Mouse (Mus musculus) kidney, adult 2 months (tissue): ENCODE measurements at regions not wholly inside any gene's neighbourhood (a gene's known extent, or its start where the extent isn't known, plus 50 kb on each side); places are given as distances from the start of the nearest gene placed in this dataset.

ENCODE experiments used
- DNase-seq: peaks from one replicate; pipeline ENCODE4 v3.0.0; 2021
- H3K27ac ChIP-seq: fragments of 200-500 bp; 2 replicates; pipeline ENCODE4 v1.5.1; 2012; ENCODE audit warnings: low read depth, low read length, control low read depth, inconsistent platforms; ENCODE audit not compliant: insufficient read depth
- H3K27me3 ChIP-seq: fragments of 200-500 bp; replicated peaks from 2 replicates; pipeline ENCODE4 v1.6.1; 2012; ENCODE audit warnings: mild to moderate bottlenecking, moderate library complexity, low read length, inconsistent platforms; ENCODE audit not compliant: control insufficient read depth, insufficient read depth
- H3K36me3 ChIP-seq: fragments of 200-500 bp; 2 replicates; pipeline ENCODE4 v1.6.1; 2012; ENCODE audit warnings: mild to moderate bottlenecking, moderate library complexity, low read length, inconsistent platforms; ENCODE audit not compliant: control insufficient read depth, insufficient read depth
- H3K4me1 ChIP-seq: fragments of 200-500 bp; 2 replicates; pipeline ENCODE4 v1.6.1; 2011; ENCODE audit warnings: low read length; ENCODE audit not compliant: control insufficient read depth, insufficient read depth
- H3K4me3 ChIP-seq: fragments of 200-500 bp; 2 replicates; pipeline ENCODE4 v1.5.1; 2011; ENCODE audit warnings: mild to moderate bottlenecking, low read depth, low read length, control low read depth; ENCODE audit not compliant: insufficient read depth
- CTCF ChIP-seq: fragments of 200-500 bp; conservative IDR thresholded peaks from 2 replicates; pipeline ENCODE4 v1.5.1; 2011; ENCODE audit warnings: low read depth, mild to moderate bottlenecking, control low read depth, low read length, moderate library complexity, mixed read lengths; ENCODE audit not compliant: insufficient read depth, insufficient read length
- POLR2A ChIP-seq: fragments of 200-500 bp; IDR thresholded peaks from one replicate; pipeline ENCODE4 v1.6.1; 2011; ENCODE audit warnings: low read depth, low read length, control low read depth
- WGBS: fragments of 180-500 bp; shearing (Covaris S2); methylation state at CpG from one replicate; pipeline ENCODE4 v1.1.7; 2018; 5-methylcytosine and 5-hydroxymethylcytosine counted together

GRCm38 (mm10) chr13:26267501-26267900 is 502.5 kb downstream of the Hdgfl1 start:
- Histone ChIP-seq H3K4me3 (no peak overlapping the region), H3K4me1 (no peaks in the 10 kb centered on the region), H3K27ac (no peak overlapping the region), H3K36me3 (no peaks in the 10 kb centered on the region), H3K27me3 (no peaks in the 10 kb centered on the region)
- no peak for TF ChIP-seq POLR2A
- no peak for TF ChIP-seq CTCF
- 93% methylated on average over 2 of the region's 2 CpGs for WGBS
- no peak for DNase-seq

GRCm38 (mm10) chr13:26235941-26236340 is 534.0 kb downstream of the Hdgfl1 start:
- Histone ChIP-seq H3K27ac (no peak overlapping the region), H3K4me3 (no peak overlapping the region), H3K27me3 (no peaks in the 10 kb centered on the region), H3K36me3 (no peaks in the 10 kb centered on the region), H3K4me1 (no peaks in the 10 kb centered on the region)
- TF ChIP-seq CTCF (no peak), POLR2A (no peak)
- 67% methylated on average over 5 of the region's 5 CpGs for WGBS
- no peak for DNase-seq

GRCm38 (mm10) chr13:26234703-26235102 is 535.3 kb downstream of the Hdgfl1 start:
- 40% methylated on average over 1 of the region's 1 CpGs for WGBS
- Histone ChIP-seq H3K27ac (no peak overlapping the region), H3K4me3 (no peak overlapping the region), H3K4me1 (no peaks in the 10 kb centered on the region), H3K27me3 (no peaks in the 10 kb centered on the region), H3K36me3 (no peaks in the 10 kb centered on the region)
- no peak for TF ChIP-seq CTCF
- no peak for TF ChIP-seq POLR2A
- peak; percentile 0 for DNase-seq

- no peaks in the 10 kb centered on the region for H3K36me3 ChIP-seq
- TF ChIP-seq CTCF: no peak
- TF ChIP-seq POLR2A: no peak
- H3K4me3 ChIP-seq: no peak overlapping the region
- no peaks in the 10 kb centered on the region for H3K4me1 ChIP-seq
- DNase-seq: no peak
- 54% methylated on average over 3 of the region's 3 CpGs for WGBS
- H3K27ac ChIP-seq: no peak overlapping the region
- no peaks in the 10 kb centered on the region for H3K27me3 ChIP-seq
These were observed 552.7 kb downstream of the Hdgfl1 start for GRCm38 (mm10) chr13:26217299-26217698.

GRCm38 (mm10) chr13:26216579-26216978 is 553.4 kb downstream of the Hdgfl1 start:
- Histone ChIP-seq H3K4me3 (no peak overlapping the region), H3K36me3 (no peaks in the 10 kb centered on the region), H3K27me3 (no peaks in the 10 kb centered on the region), H3K4me1 (no peaks in the 10 kb centered on the region), H3K27ac (no peak overlapping the region)
- no peak for DNase-seq
- TF ChIP-seq CTCF (no peak), POLR2A (no peak)

GRCm38 (mm10) chr13:26205532-26206105 is 564.3 kb downstream of the Hdgfl1 start:
- Histone ChIP-seq H3K4me3 (no peak overlapping the region), H3K36me3 (no peaks in the 10 kb centered on the region), H3K27me3 (no peaks in the 10 kb centered on the region), H3K27ac (no peak overlapping the region), H3K4me1 (no peaks in the 10 kb centered on the region)
- 69% methylated on average over 1 of the region's 1 CpGs for WGBS
- no peak for DNase-seq
- TF ChIP-seq CTCF: no peak
- no peak for TF ChIP-seq POLR2A

- Histone ChIP-seq H3K27me3 (no peaks in the 10 kb centered on the region), H3K4me3 (no peak overlapping the region), H3K27ac (no peak overlapping the region), H3K36me3 (no peaks in the 10 kb centered on the region), H3K4me1 (no peaks in the 10 kb centered on the region)
- 90% methylated on average over 4 of the region's 4 CpGs for WGBS
- no peak for DNase-seq
- TF ChIP-seq POLR2A: no peak
- no peak for TF ChIP-seq CTCF
These were observed 575.3 kb downstream of the Hdgfl1 start for GRCm38 (mm10) chr13:26194646-26195045.

GRCm38 (mm10) chr13:26183879-26184278 is 586.1 kb downstream of the Hdgfl1 start:
- Histone ChIP-seq H3K4me1 (no peaks in the 10 kb centered on the region), H3K4me3 (no peak overlapping the region), H3K27ac (no peak overlapping the region), H3K36me3 (no peaks in the 10 kb centered on the region), H3K27me3 (no peaks in the 10 kb centered on the region)
- no peak for DNase-seq
- TF ChIP-seq POLR2A (no peak), CTCF (no peak)
- WGBS: 71% methylated on average over 4 of the region's 4 CpGs
